Mouse (Mus musculus) lung, embryonic 15.5 days (tissue): Measurements from ENCODE around the gene Rab44. TPM values are rescaled to one million over a fixed set of nuclear protein-coding genes. Genes with fewer than 3 reads are reported as not detected.

Source experiments
- ATAC-seq: fragments of 200-750 bp; cut with Nextera tagmentation; 2 replicates; pipeline ENCODE4 v1.8.0; 2017; ENCODE audit warnings: moderate number of reproducible peaks, borderline replicate concordance; ENCODE audit not compliant: low FRiP score, low TSS enrichment; ENCODE audit errors: extremely low read depth
- H3K27ac ChIP-seq: fragments of 300-500 bp; sonication (generic); 2 replicates; pipeline ENCODE4 v1.5.1; 2015; ENCODE audit warnings: moderate library complexity, mild to moderate bottlenecking, inconsistent platforms
- H3K27me3 ChIP-seq: fragments of 300-500 bp; sonication (generic); 2 replicates; pipeline ENCODE4 v1.6.1; 2015; ENCODE audit warnings: inconsistent platforms
- H3K36me3 ChIP-seq: fragments of 300-500 bp; sonication (generic); 2 replicates; pipeline ENCODE4 v1.6.1; 2015; ENCODE audit warnings: inconsistent platforms
- H3K4me1 ChIP-seq: fragments of 300-500 bp; sonication (generic); 2 replicates; pipeline ENCODE4 v1.6.1; 2015; ENCODE audit warnings: inconsistent platforms
- H3K4me2 ChIP-seq: fragments of 300-500 bp; sonication (generic); 2 replicates; pipeline ENCODE4 v1.6.1; 2015; ENCODE audit warnings: inconsistent platforms, mild to moderate bottlenecking, moderate library complexity
- H3K4me3 ChIP-seq: fragments of 300-500 bp; sonication (generic); 2 replicates; pipeline ENCODE4 v1.5.1; 2015; ENCODE audit warnings: mild to moderate bottlenecking, inconsistent platforms
- H3K9ac ChIP-seq: fragments of 300-500 bp; sonication (generic); 2 replicates; pipeline ENCODE4 v1.6.1; 2015; ENCODE audit warnings: inconsistent platforms
- H3K9me3 ChIP-seq: fragments of 300-500 bp; sonication (generic); 2 replicates; pipeline ENCODE4 v1.6.1; 2016; ENCODE audit warnings: inconsistent platforms
- WGBS: fragments of 180-500 bp; shearing (Covaris S2); methylation state at CpG from one replicate; pipeline ENCODE4 v1.1.7; 2015; 5-methylcytosine and 5-hydroxymethylcytosine counted together
- polyA plus RNA-seq: library from polyadenylated mRNA; unstranded; fragments of >200 nt; fragmentation: Nextera tagmentation; extraction: Ambion mirVana; gene quantifications from 2 replicates; pipeline ENCODE4 v1.2.1, GENCODE M21; 2015

The Rab44 gene
- polyA plus RNA-seq, 1 experiment from 2014 or later = 1.4 TPM

DNA sequence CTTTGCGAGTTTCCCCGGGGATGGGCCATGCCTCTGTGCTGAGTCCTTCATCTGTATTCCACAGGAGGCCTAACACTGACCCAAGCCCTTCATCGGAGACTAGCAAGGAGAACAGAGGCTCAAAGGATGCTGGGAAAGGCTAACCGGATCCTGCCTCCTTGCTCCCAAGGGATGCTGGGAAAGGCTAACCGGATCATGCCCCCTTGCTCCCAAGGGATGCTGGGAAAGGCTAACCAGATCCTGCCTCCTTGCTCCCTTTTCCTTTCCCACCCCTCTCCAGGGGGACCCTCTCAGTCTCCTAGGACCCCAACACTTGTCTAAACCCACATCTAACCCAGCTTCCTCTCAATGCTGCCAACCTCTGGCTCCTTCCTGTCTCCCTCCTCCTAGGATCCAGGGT is 45.4 kb downstream of the Rab44 start:
- H3K9me3 ChIP-seq = no peaks in the 10 kb centered on the region
- H3K27ac ChIP-seq = no peak overlapping the region
- no peaks in the 10 kb centered on the region for H3K27me3 ChIP-seq
- no peak for ATAC-seq
- H3K9ac ChIP-seq = no peak overlapping the region
- H3K4me3 ChIP-seq = no peak overlapping the region
- H3K36me3 ChIP-seq = no peaks in the 10 kb centered on the region
- WGBS = 93% methylated on average over 5 of the region's 5 CpGs
- peaks cover 9% of the 10 kb centered on the region for H3K4me1 ChIP-seq
- no peak overlapping the region for H3K4me2 ChIP-seq

DNA sequence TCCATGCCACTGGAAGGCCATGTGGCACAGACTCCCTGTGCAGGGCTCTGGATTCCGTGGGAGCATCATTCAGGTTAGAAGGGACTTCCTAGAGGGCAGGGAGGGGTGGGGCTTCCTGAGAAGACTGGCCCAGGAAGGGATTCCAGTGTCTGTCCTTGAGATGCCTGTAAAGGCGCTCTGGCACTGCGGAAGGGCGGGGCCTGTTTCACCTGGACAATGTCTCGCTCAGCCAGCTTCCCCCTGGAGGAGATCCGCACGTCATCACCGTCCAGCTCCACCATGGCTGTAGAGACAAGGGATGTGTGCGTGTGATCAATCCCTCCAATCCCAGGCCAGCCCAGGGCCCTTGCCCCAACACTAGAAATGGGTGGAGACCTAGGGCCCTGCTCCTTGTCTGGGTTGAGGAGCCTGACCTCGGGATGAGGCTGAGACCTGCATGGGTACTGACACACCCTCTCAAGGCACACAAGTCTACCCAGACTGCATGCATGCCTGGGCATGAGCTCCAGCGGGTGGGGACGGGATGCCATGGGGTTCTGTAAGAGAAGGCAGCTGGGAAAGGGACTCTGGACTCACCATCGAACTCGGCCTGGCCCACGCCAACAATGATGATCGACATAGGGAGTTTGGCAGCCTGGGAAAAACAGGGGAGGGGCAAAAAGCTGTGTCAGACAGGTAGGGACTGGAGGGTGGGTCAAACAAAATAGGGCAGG is 46.0 kb downstream of the Rab44 start:
- H3K27ac ChIP-seq = no peak overlapping the region
- WGBS = 77% methylated on average over 16 of the region's 16 CpGs
- peaks cover 15% of the 10 kb centered on the region for H3K4me1 ChIP-seq
- H3K4me2 ChIP-seq = no peak overlapping the region
- no peak overlapping the region for H3K9ac ChIP-seq
- no peaks in the 10 kb centered on the region for H3K27me3 ChIP-seq
- no peaks in the 10 kb centered on the region for H3K36me3 ChIP-seq
- no peaks in the 10 kb centered on the region for H3K9me3 ChIP-seq
- ATAC-seq = no peak
- H3K4me3 ChIP-seq = no peak overlapping the region

DNA sequence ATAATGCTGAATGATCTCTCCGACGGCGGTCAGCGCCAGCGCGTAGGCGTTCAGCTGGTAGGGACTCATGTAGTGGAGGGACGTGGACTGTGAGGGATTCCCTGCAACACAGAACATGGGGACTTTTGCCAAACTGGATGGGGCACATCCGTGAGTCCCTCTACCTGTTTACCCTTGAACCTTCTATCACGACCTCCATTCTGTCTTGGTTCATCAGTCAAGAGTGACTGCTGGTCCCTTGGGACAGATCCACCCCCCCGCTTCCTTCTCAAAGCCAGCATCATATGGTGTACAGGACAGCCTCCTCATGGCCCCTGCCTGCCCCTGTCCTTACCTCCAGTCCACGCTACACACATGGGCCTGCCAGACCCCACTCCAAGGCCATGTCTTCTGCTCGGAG is 48.4 kb downstream of the Rab44 start:
- no peaks in the 10 kb centered on the region for H3K9me3 ChIP-seq
- H3K9ac ChIP-seq = no peak overlapping the region
- no peak for ATAC-seq
- H3K27ac ChIP-seq = no peak overlapping the region
- no peaks in the 10 kb centered on the region for H3K36me3 ChIP-seq
- H3K4me3 ChIP-seq = no peak overlapping the region
- no peak overlapping the region for H3K4me2 ChIP-seq
- H3K4me1 ChIP-seq = peaks cover 30% of the 10 kb centered on the region
- 93% methylated on average over 13 of the region's 13 CpGs for WGBS
- H3K27me3 ChIP-seq = no peaks in the 10 kb centered on the region

GRCm38 (mm10) chr17:29164469-29165111 is 50.6 kb downstream of the Rab44 start:
- H3K27ac ChIP-seq = no peak overlapping the region
- no peak overlapping the region for H3K4me3 ChIP-seq
- H3K4me1 ChIP-seq = peaks cover 33% of the 10 kb centered on the region
- H3K9me3 ChIP-seq = no peaks in the 10 kb centered on the region
- no peak for ATAC-seq
- peak overlapping the region; percentile 24; the same call in 1 of the 2 replicates for H3K4me2 ChIP-seq
- no peaks in the 10 kb centered on the region for H3K36me3 ChIP-seq
- 8% methylated on average over 17 of the region's 17 CpGs for WGBS
- H3K27me3 ChIP-seq = no peaks in the 10 kb centered on the region
- H3K9ac ChIP-seq = no peak overlapping the region

GRCm38 (mm10) chr17:29165452-29165851 is 51.5 kb downstream of the Rab44 start:
- 38% methylated on average over 6 of the region's 6 CpGs for WGBS
- no peak overlapping the region for H3K9ac ChIP-seq
- 0 out of 2 replicates have a peak overlapping the region, but pooled peaks have one; percentile 25 for H3K27ac ChIP-seq
- H3K4me1 ChIP-seq = peaks cover 33% of the 10 kb centered on the region
- H3K4me2 ChIP-seq = no peak overlapping the region
- H3K4me3 ChIP-seq = no peak overlapping the region
- no peaks in the 10 kb centered on the region for H3K36me3 ChIP-seq
- no peak for ATAC-seq
- no peaks in the 10 kb centered on the region for H3K9me3 ChIP-seq
- H3K27me3 ChIP-seq = no peaks in the 10 kb centered on the region

DNA sequence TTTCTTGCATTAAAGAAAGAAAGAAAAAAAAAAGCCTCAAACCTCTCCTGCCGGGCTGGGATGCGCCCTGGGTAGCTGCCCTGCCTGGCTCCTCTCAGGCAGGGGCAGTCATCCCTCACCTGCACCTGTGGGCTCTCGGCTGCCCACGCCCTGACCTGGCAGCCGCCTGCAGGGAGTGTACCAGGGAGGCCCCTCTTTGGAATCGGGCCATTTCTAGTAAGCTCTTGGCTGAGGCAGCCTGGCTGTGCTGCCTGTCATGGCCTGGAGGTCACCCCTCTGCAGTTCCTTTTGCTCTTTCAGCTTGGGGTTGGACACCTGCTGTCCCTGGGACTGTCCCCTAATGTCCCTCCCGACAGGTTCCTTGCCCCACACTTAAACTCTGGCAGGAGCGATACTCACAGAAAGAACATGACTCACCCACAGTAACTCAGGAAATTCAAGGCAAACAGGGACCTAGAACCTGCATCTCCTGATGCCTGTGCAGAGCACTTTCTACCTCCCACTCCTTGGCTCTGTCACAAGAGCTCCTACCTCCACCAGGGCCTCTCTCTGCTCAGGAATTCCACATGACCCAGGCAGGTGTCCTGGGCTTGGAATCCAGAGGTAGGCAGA is 52.1 kb downstream of the Rab44 start:
- H3K36me3 ChIP-seq = no peaks in the 10 kb centered on the region
- no peak overlapping the region for H3K4me3 ChIP-seq
- H3K27me3 ChIP-seq = no peaks in the 10 kb centered on the region
- H3K4me2 ChIP-seq = no peak overlapping the region
- no peak for ATAC-seq
- WGBS = 49% methylated on average over 8 of the region's 8 CpGs
- H3K9ac ChIP-seq = no peak overlapping the region
- H3K4me1 ChIP-seq = peaks cover 37% of the 10 kb centered on the region
- no peaks in the 10 kb centered on the region for H3K9me3 ChIP-seq
- H3K27ac ChIP-seq = peak overlapping the region; percentile 25; the same call in 1 of the 2 replicates

GRCm38 (mm10) chr17:29167371-29167770 is 53.4 kb downstream of the Rab44 start:
- WGBS = 44% methylated on average over 6 of the region's 6 CpGs
- Histone ChIP-seq H3K27me3 (no peaks in the 10 kb centered on the region), H3K27ac (no peak overlapping the region)

GRCm38 (mm10) chr17:29168438-29168837 is 54.5 kb downstream of the Rab44 start:
- no peak overlapping the region for H3K4me2 ChIP-seq

More at GRCm38 (mm10) chr17:29167371-29167770, 53.4 kb downstream of the Rab44 start:
- Histone ChIP-seq H3K9me3 (no peaks in the 10 kb centered on the region), H3K9ac (no peak overlapping the region), H3K4me1 (peaks cover 40% of the 10 kb centered on the region), H3K4me2 (no peak overlapping the region), H3K4me3 (no peak overlapping the region), H3K36me3 (no peaks in the 10 kb centered on the region)
- no peak for ATAC-seq

GRCm38 (mm10) chr17:29168996-29169601 is 55.2 kb downstream of the Rab44 start:
- peaks cover 37% of the 10 kb centered on the region for H3K4me1 ChIP-seq
- no peak overlapping the region for H3K9ac ChIP-seq
- H3K36me3 ChIP-seq = no peaks in the 10 kb centered on the region
- no peak overlapping the region for H3K4me3 ChIP-seq
- no peaks in the 10 kb centered on the region for H3K27me3 ChIP-seq
- ATAC-seq = no peak
- no peak overlapping the region for H3K27ac ChIP-seq
- no peak overlapping the region for H3K4me2 ChIP-seq
- 71% methylated on average over 12 of the region's 12 CpGs for WGBS
- H3K9me3 ChIP-seq = no peaks in the 10 kb centered on the region

More at GRCm38 (mm10) chr17:29168438-29168837, 54.5 kb downstream of the Rab44 start:
- no peak overlapping the region for H3K9ac ChIP-seq
- no peak overlapping the region for H3K27ac ChIP-seq
- no peaks in the 10 kb centered on the region for H3K27me3 ChIP-seq
- no peak for ATAC-seq
- peaks cover 40% of the 10 kb centered on the region for H3K4me1 ChIP-seq
- H3K4me3 ChIP-seq = no peak overlapping the region
- H3K36me3 ChIP-seq = no peaks in the 10 kb centered on the region
- H3K9me3 ChIP-seq = no peaks in the 10 kb centered on the region
- WGBS = 85% methylated on average over 4 of the region's 4 CpGs

DNA sequence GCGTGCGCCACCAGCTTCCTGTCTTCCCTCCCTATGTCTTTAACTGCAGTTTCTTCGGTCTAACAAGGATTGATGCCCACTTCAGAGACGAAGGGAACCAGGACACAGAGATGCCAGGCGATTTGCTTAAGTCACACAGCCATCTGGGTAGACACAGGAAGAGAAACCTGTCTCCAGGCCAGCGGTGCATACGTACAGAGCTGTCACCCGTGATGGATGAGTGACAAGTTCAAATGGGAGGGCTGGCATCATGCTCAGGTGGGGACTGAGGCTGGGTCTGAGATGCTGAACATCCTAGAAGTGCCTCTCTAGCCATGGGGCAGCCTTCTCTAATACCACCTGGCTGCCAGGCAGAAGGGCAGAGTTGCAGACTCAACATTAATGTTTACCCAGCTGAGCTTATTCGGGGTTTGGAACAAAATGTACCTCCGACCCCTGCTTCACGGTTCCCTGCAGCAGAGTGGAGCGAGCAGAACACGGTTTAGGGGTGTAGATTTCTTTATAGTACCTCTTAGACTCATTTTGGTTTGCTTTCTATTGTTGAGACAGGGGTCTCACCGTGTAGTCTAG is 56.6 kb downstream of the Rab44 start:
- ATAC-seq = no peak
- WGBS = 53% methylated on average over 14 of the region's 14 CpGs
- H3K9ac ChIP-seq = no peak overlapping the region
- no peaks in the 10 kb centered on the region for H3K9me3 ChIP-seq
- H3K36me3 ChIP-seq = no peaks in the 10 kb centered on the region
- H3K27ac ChIP-seq = no peak overlapping the region
- no peak overlapping the region for H3K4me2 ChIP-seq
- H3K27me3 ChIP-seq = no peaks in the 10 kb centered on the region
- H3K4me1 ChIP-seq = peaks cover 28% of the 10 kb centered on the region
- H3K4me3 ChIP-seq = no peak overlapping the region

GRCm38 (mm10) chr17:29171001-29171772 is 57.2 kb downstream of the Rab44 start:
- no peak overlapping the region for H3K4me2 ChIP-seq
- H3K9ac ChIP-seq = no peak overlapping the region
- H3K9me3 ChIP-seq = no peaks in the 10 kb centered on the region
- no peaks in the 10 kb centered on the region for H3K36me3 ChIP-seq
- peak; percentile 56; the same call in 1 of the 2 replicates for ATAC-seq
- 15% methylated on average over 14 of the region's 14 CpGs for WGBS
- H3K27ac ChIP-seq = no peak overlapping the region
- H3K4me3 ChIP-seq = no peak overlapping the region
- H3K4me1 ChIP-seq = peaks cover 22% of the 10 kb centered on the region
- H3K27me3 ChIP-seq = no peaks in the 10 kb centered on the region
